Mouse (Mus musculus) large intestine, adult 2 months (tissue): ENCODE results near the gene Sap18b. TPM values are rescaled to one million over a fixed set of nuclear protein-coding genes. Genes with fewer than 3 reads are reported as not detected.
A peak's percentile ranks its signal among the peaks of the same experiment; 100 is the strongest.

Experiments
- DNase-seq: peaks from one replicate; pipeline ENCODE4 v3.0.0-alpha.2; 2012; ENCODE audit warnings: low read depth, low spot score
- WGBS: fragments of 180-500 bp; shearing (Covaris S2); methylation state at CpG from one replicate; pipeline ENCODE4 v1.1.7; 2018; 5-methylcytosine and 5-hydroxymethylcytosine counted together
- polyA plus RNA-seq: library from polyadenylated mRNA; depleted of rRNA; stranded (reverse); fragments of >200 nt; gene quantifications from 2 replicates; pipeline ENCODE4 v1.2.3, GENCODE M21; 2012

Gene Sap18b
- polyA plus RNA-seq, 1 experiment, result 47.0 TPM

DNA sequence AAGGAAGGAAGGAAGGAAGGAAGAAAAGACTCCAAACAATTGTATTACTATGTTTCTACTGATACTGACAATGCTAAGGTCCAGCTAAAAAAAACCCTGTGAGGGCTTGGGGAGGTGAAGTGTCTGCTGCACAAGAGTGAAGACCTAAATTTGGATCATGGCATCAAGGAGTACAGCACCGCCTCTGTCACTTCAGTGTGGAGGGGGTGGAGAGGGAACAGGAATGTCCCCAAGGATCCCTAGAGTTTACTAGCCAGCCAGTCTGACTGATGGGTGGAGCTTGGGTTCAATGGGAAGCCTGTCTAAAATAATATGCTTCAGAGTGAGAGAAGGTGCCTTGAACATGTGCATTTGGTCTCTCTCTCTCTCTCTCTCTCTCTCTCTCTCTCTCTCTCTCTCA, 6.9 kb upstream of the Sap18b start:
- 50% methylated on average over 1 of the region's 1 CpGs for WGBS
- no peak for DNase-seq

DNA sequence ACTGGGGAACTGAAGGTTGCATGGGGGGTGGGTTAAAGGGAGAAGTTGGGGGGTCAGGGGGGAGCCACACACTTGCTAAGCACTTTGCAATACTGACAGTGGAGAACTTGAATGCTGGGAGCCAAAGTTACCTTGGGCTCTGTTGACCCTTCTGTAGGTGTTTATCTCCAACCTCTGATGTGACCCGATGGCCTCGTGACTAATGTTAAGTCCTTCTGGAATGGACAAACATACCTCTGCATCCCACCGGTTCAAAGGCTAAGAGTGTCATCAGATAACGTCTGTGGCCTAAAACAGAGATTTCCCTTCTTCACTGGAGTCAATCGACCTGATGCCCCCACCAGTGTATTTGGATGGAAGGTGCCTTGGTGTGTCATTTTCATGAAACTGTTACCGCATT, 3.9 kb upstream of the Sap18b start:
- no peak for DNase-seq
- 74% methylated on average over 6 of the region's 6 CpGs for WGBS

- WGBS, result 78% methylated on average over 5 of the region's 5 CpGs
- no peak for DNase-seq
Measured at GRCm38 (mm10) chr8:95822096-95822495, 3.0 kb upstream of the Sap18b start.

DNA sequence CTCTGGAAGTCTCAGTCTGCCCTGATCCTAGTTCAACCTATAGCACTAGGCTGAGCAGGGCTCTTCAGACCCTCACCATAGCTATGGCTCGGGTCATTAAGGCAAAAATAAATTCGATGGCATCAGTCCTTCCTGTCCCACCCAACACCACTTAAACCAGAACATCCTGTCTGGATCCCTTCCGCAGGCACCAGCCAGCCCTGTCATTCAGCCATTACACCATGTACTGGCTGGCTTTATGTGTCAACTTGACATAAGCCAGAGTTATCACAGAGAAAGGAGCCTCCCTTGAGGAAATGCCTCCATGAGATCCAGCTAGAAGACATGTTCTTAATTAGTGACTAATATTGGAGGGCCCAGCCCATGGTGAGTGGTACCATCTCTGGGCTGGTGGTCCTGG, 2.4 kb upstream of the Sap18b start:
- no peak for DNase-seq
- 61% methylated on average over 3 of the region's 3 CpGs for WGBS

DNA sequence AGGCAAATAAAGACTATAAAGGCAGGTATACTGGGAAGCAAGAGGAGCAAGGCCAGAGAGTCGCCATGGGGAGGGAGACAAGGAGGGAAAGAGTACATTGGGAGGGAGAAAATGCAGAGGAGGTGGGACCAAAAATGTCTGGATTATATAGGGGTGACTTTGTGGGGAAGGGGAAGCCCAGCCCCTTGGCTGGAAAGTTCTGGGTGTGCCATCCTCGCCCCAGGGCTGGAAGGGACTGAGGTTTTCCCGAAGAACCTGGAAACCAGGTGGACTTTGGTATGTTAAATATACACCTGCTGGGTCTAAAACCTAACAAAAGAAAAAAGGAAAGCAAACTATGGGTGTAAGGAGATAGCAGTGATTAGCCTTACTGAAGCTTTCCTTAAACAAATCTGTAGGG, 5.0 kb downstream of the Sap18b start:
- DNase-seq, result no peak
- 41% methylated on average over 3 of the region's 3 CpGs for WGBS

DNA sequence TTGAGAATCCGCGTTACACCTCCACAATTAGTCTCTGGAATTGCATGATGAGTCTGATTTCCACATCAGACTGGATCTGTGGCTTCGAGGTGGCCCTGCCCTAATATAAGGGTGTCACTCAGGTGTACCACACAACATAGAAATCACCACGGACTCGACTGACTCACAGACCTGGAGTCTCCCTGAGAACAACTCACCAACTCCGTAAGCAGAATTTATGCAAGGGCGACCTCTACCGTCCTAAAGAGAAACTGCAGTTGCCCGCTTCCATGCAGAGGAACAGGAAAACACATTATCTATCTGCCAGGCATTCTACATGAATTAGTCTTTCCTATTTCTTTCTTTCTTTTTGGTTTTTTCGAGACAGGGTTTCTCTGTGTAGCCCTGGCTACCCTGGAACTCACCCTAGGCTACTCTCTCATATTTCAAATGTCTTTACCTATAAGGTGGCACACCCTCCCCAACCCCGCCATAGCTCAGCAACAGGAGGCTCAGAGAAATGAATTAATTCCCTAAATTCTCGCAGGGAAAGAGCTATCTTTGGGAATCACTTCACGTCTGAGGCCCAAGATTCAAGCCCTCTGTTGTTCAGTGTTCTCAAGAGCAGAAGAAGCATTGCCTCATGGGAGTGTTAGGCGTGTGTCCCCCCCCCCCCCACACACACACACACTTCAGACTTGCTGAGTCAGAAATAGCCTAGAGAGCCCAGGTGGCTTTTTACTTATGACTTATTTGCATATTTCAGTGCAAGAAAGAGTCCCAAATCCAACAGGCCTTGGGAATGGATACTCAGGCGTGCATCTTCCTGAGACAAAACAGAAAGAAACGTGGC, 7.7 kb downstream of the Sap18b start:
- WGBS, result 20% methylated on average over 16 of the region's 16 CpGs
- DNase-seq, result peak; percentile 66

- no peak for DNase-seq
- WGBS, result 4% methylated on average over 16 of the region's 16 CpGs
Measured at GRCm38 (mm10) chr8:95833435-95833984, 8.4 kb downstream of the Sap18b start.

DNA sequence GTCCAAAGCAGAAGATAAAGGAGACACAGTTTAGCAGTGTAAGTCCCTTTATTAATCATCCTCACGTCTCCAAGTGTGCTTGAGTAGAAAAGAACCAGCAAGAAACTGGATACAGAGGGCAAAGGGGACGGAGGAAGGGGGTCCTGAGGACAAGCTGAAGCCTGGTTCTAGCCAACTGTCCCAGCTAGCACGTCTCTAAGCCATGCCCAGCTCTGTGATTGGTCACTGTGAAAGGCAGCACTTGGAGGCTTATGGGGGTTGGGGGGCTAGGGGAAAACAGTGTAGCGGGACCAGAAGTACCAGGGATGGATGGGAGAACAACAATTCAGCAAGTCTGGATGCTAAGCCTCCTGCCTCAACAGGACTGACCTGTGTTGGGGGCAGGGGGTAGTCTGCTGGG, 10.7 kb downstream of the Sap18b start:
- no peak for DNase-seq
- WGBS, result 75% methylated on average over 4 of the region's 4 CpGs

DNA sequence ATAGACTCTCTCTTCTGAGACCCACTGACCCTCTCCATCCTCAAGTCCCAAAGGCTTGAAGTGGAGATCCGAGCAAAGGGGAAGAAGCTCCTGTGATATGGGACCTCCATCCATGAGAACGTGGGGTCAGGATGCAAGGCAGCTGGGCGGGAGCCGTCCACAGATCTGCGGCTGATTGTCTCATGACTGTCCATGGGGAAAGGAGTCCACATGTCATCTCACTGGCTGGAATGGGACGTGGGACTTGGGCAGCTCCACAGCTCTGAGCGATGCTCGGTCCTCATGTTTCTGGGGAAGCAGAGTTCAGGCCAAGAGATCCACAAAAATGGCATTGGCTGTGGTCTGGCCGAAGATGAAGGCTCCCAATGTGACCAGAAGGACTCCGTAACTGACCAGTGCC, 12.1 kb downstream of the Sap18b start:
- 92% methylated on average over 10 of the region's 10 CpGs for WGBS

GRCm38 (mm10) chr8:95839289-95839688, 14.1 kb downstream of the Sap18b start:
- WGBS, result 99% methylated on average over 4 of the region's 4 CpGs
- DNase-seq, result no peak

More for the DNA sequence above, 12.1 kb downstream of the Sap18b start:
- DNase-seq, result no peak

DNA sequence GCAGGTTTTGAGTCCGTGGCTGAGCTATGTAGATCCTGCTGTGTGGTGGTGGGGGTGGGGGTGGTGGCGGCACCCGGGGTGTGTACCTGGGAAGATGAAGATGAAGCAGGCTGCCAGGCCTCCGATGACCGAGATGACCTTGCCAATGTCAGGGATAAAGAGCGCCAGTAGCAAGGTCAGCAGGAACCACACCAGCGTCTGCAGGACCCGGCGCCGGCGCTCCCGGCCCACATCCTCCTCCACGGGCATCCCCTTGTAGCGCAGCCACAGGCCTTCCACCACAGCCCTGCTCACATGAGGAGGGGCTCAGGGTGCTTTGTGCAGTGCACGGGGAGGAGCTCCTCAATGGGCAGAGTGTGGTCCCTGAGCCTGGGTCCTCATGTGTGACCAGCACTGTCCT, 16.3 kb downstream of the Sap18b start:
- WGBS, result 95% methylated on average over 15 of the region's 15 CpGs
- DNase-seq, result no peak

DNA sequence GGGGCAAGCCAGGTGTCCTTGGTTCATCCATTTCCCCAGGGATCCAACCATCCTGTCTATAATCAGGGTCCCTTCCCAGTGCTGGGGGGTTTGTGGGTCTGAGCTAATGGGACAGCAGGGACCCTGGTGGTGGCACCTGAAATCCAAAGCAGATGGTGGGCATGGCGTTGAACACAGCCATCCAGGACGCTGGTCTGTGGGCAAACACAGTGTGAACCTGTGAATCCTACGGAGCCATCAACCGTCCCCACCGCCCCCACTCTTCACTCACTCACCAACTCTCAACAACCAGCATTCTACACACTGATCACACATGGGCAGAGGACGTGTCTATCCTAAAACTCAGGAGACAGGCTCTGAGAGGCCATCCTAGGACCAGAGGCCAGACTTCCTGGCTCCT, 18.8 kb downstream of the Sap18b start:
- no peak for DNase-seq
- WGBS, result 92% methylated on average over 6 of the region's 6 CpGs

GRCm38 (mm10) chr8:95845026-95845425, 19.9 kb downstream of the Sap18b start:
- DNase-seq, result no peak
- 93% methylated on average over 7 of the region's 7 CpGs for WGBS

- 88% methylated on average over 24 of the region's 24 CpGs for WGBS
- no peak for DNase-seq
Measured at GRCm38 (mm10) chr8:95848061-95848551, 23.0 kb downstream of the Sap18b start.

DNA sequence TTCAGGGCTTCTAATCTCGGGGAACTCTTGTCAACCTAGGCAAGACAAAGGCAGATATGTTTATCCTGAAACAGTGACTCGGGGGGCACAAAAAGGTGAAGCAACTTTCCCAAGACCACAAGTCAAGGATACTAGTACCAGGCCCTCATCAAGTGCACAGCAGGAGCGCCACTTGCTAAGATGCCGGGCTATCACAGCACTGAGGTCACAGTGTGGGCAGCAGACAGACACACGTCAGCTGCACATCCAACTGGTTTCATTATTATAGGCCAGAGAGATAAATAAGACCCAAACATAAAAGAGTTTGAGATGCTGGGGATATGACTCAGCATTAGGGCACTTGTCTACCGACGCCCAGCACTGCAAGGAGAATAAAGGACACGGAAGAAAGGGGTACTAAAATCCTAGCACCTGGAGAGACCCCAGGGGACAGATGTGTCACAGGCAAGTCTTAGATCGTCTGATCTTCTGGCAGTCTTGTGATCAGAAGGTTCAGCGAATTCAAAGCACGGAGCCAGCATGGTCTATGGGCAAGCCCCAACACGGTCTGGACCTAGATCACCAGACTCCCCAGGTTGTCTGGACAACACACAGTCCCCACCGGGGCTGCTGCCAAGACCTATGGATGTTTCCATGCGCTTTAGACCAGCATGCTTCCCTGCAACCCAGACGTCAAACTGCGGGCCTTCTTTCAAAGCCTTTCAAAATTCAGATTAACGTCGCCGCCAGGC, 23.8 kb downstream of the Sap18b start:
- 93% methylated on average over 19 of the region's 19 CpGs for WGBS

GRCm38 (mm10) chr8:95850326-95850725, 25.2 kb downstream of the Sap18b start:
- 86% methylated on average over 2 of the region's 2 CpGs for WGBS
- no peak for DNase-seq

More for the DNA sequence above, 23.8 kb downstream of the Sap18b start:
- no peak for DNase-seq

- WGBS, result 17% methylated on average over 4 of the region's 4 CpGs
- peak; percentile 8 for DNase-seq
Measured at GRCm38 (mm10) chr8:95852290-95852689, 27.1 kb downstream of the Sap18b start.

DNA sequence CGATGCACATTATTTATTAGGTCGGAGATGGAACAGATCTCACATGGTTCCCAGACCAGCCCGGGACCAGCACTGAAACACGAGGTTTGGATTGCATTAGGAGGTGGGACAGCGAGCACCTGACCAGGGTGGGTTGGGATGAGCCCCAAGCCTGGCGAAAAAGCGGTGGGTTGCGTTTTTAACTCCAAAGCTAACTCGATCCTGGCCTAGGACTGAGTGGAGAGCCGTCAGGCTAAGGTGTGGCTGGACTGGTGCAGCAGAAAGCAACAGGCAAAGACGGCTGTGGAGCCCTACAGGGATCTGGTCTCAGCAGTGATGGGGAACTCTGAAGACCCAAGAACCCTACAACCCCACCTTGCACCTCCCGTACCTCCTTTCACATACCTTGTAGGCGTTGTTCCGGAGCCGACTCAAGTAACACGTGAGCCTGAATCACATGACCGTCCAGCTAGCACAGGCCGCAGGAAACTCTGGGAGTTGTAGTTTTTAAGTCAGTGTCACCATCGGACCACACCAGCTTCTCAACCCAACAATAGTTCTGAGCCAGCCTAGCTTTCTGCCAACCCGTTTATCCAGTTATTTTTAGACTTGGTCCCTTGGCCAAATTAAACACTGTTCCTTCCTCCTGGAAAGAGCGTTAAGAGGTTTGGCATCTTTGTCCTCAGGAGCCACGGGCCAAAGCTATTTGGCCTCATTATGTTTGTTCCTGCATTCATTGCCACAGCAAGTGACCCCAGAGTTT, 28.1 kb downstream of the Sap18b start, which contains the start of gene Slc38a7:
Gene Slc38a7, minus strand, starts transcription at position 438 of the 742 bp plus-strand sequence.
- DNase-seq, result peak; percentile 87
- 6% methylated on average over 22 of the region's 22 CpGs for WGBS

- 84% methylated on average over 6 of the region's 6 CpGs for WGBS
- no peak for DNase-seq
Measured at GRCm38 (mm10) chr8:95854174-95854573, 29.0 kb downstream of the Sap18b start.
